Mouse (Mus musculus): ENCODE data around the gene Mogat1. TPM values are rescaled to one million over a fixed set of nuclear protein-coding genes. Genes with fewer than 3 reads are reported as not detected.
A peak's percentile ranks its signal among the peaks of the same experiment; 100 is the strongest.
"Not testable (repeated sequence)": the region's sequence is repeated elsewhere in the genome, so short reads cannot be mapped to it uniquely, and the experiment has no call there.

The Mogat1 gene
- polyA plus RNA-seq (2012; rRNA removed), result 0.42 TPM in 1 of 2 replicates, not detected in the other

- no peak for TF ChIP-seq CTCF (IDR thresholded peaks at IDR 0.05; ENCODE audit: extremely low read depth, insufficient read depth, low read length)
- no peak for TF ChIP-seq POLR2A (IDR thresholded peaks at IDR 0.05; ENCODE audit: extremely low read depth, insufficient read depth, low read length)
- Histone ChIP-seq H3K4me3 (ENCODE audit: insufficient read depth, low read length) (no peak within 1 kb of the TSS), H3K4me1 (ENCODE audit: control insufficient read depth, insufficient read depth, low read length) (no peaks in the 10 kb centered on the region), H3K27ac (ENCODE audit: insufficient read depth, low read length) (no peak within 1 kb of the TSS)
Observed at GRCm38 (mm10) chr1:78510862-78511261, at the start of gene Mogat1. TSS of gene Mogat1 (plus strand) at chr1:78510991.

- TF ChIP-seq CTCF (IDR thresholded peaks at IDR 0.05; ENCODE audit: extremely low read depth, insufficient read depth, low read length) (no peak), POLR2A (IDR thresholded peaks at IDR 0.05; ENCODE audit: extremely low read depth, insufficient read depth, low read length) (no peak)
- no peak overlapping the region for H3K4me3 ChIP-seq (ENCODE audit: insufficient read depth, low read length)
- H3K27ac ChIP-seq (ENCODE audit: insufficient read depth, low read length), result no peak overlapping the region
- H3K4me1 ChIP-seq (ENCODE audit: control insufficient read depth, insufficient read depth, low read length), result no peaks in the 10 kb centered on the region
Observed at GRCm38 (mm10) chr1:78472441-78472840, 38.4 kb upstream of the Mogat1 start.

GRCm38 (mm10) chr1:78483430-78483829, 27.4 kb upstream of the Mogat1 start:
- no peak for TF ChIP-seq POLR2A (IDR thresholded peaks at IDR 0.05; ENCODE audit: extremely low read depth, insufficient read depth, low read length)
- TF ChIP-seq CTCF (IDR thresholded peaks at IDR 0.05; ENCODE audit: extremely low read depth, insufficient read depth, low read length), result no peak
- Histone ChIP-seq H3K27ac (ENCODE audit: insufficient read depth, low read length) (no peak overlapping the region), H3K4me1 (ENCODE audit: control insufficient read depth, insufficient read depth, low read length) (no peaks in the 10 kb centered on the region; the same call in 1 of the 2 replicates), H3K4me3 (ENCODE audit: insufficient read depth, low read length) (no peak overlapping the region)

GRCm38 (mm10) chr1:78484361-78484760, 26.4 kb upstream of the Mogat1 start:
- H3K27ac ChIP-seq (ENCODE audit: insufficient read depth, low read length), result peak overlapping the region; percentile 36; the same call in 1 of the 2 replicates
- no peak overlapping the region for H3K4me3 ChIP-seq (ENCODE audit: insufficient read depth, low read length)
- TF ChIP-seq POLR2A (IDR thresholded peaks at IDR 0.05; ENCODE audit: extremely low read depth, insufficient read depth, low read length), result no peak

GRCm38 (mm10) chr1:78488427-78488751, 22.4 kb upstream of the Mogat1 start:
- no peak for TF ChIP-seq CTCF (IDR thresholded peaks at IDR 0.05; ENCODE audit: extremely low read depth, insufficient read depth, low read length)
- TF ChIP-seq POLR2A (IDR thresholded peaks at IDR 0.05; ENCODE audit: extremely low read depth, insufficient read depth, low read length), result no peak
- no peaks in the 10 kb centered on the region; the same call in 1 of the 2 replicates for H3K4me1 ChIP-seq (ENCODE audit: control insufficient read depth, insufficient read depth, low read length)
- H3K4me3 ChIP-seq (ENCODE audit: insufficient read depth, low read length), result peak overlapping the region; percentile 76
- H3K27ac ChIP-seq (ENCODE audit: insufficient read depth, low read length), result peak overlapping the region; percentile 73; the same call in 1 of the 2 replicates

More at GRCm38 (mm10) chr1:78484361-78484760, 26.4 kb upstream of the Mogat1 start:
- no peaks in the 10 kb centered on the region; the same call in 1 of the 2 replicates for H3K4me1 ChIP-seq (ENCODE audit: control insufficient read depth, insufficient read depth, low read length)

GRCm38 (mm10) chr1:78488752-78489492, 21.9 kb upstream of the Mogat1 start, which contains the start of gene Farsb:
TSS of gene Farsb (minus strand) at chr1:78488897.
- H3K27ac ChIP-seq (ENCODE audit: insufficient read depth, low read length), result peak within 1 kb of the TSS; percentile 73; the same call in 1 of the 2 replicates
- H3K4me1 ChIP-seq (ENCODE audit: control insufficient read depth, insufficient read depth, low read length), result no peaks in the 10 kb centered on the region; the same call in 1 of the 2 replicates
- H3K4me3 ChIP-seq (ENCODE audit: insufficient read depth, low read length), result peak within 1 kb of the TSS; percentile 76
- TF ChIP-seq CTCF (IDR thresholded peaks at IDR 0.05; ENCODE audit: extremely low read depth, insufficient read depth, low read length) (no peak), POLR2A (IDR thresholded peaks at IDR 0.05; ENCODE audit: extremely low read depth, insufficient read depth, low read length) (peak; percentile 79)

GRCm38 (mm10) chr1:78490143-78490542, 20.6 kb upstream of the Mogat1 start:
- H3K4me1 ChIP-seq (ENCODE audit: control insufficient read depth, insufficient read depth, low read length), result no peaks in the 10 kb centered on the region; the same call in 1 of the 2 replicates
- H3K27ac ChIP-seq (ENCODE audit: insufficient read depth, low read length), result no peak overlapping the region
- TF ChIP-seq CTCF (IDR thresholded peaks at IDR 0.05; ENCODE audit: extremely low read depth, insufficient read depth, low read length) (no peak), POLR2A (IDR thresholded peaks at IDR 0.05; ENCODE audit: extremely low read depth, insufficient read depth, low read length) (no peak)
- no peak overlapping the region for H3K4me3 ChIP-seq (ENCODE audit: insufficient read depth, low read length)

- no peak for TF ChIP-seq CTCF (IDR thresholded peaks at IDR 0.05; ENCODE audit: extremely low read depth, insufficient read depth, low read length)
- no peak for TF ChIP-seq POLR2A (IDR thresholded peaks at IDR 0.05; ENCODE audit: extremely low read depth, insufficient read depth, low read length)
- Histone ChIP-seq H3K27ac (ENCODE audit: insufficient read depth, low read length) (no peak overlapping the region), H3K4me1 (ENCODE audit: control insufficient read depth, insufficient read depth, low read length) (no peaks in the 10 kb centered on the region), H3K4me3 (ENCODE audit: insufficient read depth, low read length) (no peak overlapping the region)
Observed at GRCm38 (mm10) chr1:78501036-78501435, 9.8 kb upstream of the Mogat1 start.

- not testable (repeated sequence) for H3K27ac ChIP-seq (ENCODE audit: insufficient read depth, low read length); H3K4me3 ChIP-seq (ENCODE audit: insufficient read depth, low read length); H3K4me1 ChIP-seq (ENCODE audit: control insufficient read depth, insufficient read depth, low read length)
Observed at GRCm38 (mm10) chr1:78501856-78502255, 8.9 kb upstream of the Mogat1 start.

- H3K4me3 ChIP-seq (ENCODE audit: insufficient read depth, low read length), result no peak overlapping the region
- TF ChIP-seq CTCF (IDR thresholded peaks at IDR 0.05; ENCODE audit: extremely low read depth, insufficient read depth, low read length) (no peak), POLR2A (IDR thresholded peaks at IDR 0.05; ENCODE audit: extremely low read depth, insufficient read depth, low read length) (no peak)
- H3K4me1 ChIP-seq (ENCODE audit: control insufficient read depth, insufficient read depth, low read length), result no peaks in the 10 kb centered on the region
- H3K27ac ChIP-seq (ENCODE audit: insufficient read depth, low read length), result no peak overlapping the region
Observed at GRCm38 (mm10) chr1:78502527-78502926, 8.3 kb upstream of the Mogat1 start.
